Mouse (Mus musculus): ENCODE measurements around the gene Cxcl10.

Cxcl10 gene

DNA sequence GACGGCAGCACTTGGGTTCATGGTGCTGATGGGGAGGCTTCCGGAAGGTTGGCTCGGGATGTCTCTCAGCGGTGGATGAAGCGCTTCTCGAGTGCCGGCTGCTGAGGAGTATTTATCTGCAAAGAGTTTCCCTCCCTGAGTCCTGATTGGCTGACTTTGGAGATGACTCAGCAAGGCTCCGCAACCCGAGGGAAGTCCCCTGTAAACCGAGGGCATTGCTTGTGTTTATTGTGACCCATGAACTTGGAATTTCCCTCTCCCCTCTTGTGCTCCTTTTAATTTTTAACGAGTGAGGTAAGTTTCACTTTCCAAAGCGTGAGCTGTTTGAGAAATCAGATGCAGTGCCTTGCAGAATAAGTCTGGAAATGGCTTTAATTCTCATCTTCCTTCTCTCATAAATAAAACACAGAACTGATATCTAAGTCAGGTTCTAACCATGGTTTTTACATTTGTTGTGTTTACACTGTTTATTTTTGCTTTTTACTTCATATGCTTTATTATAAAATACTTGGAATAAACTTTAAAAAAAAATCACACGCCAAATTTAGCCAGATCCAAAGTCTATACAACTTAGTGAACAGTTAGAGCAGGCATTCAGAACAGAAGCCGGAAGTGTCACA is at the start of gene Cxcl10:
Cxcl10 (minus strand) TSS at position 96 of the 620 bp plus-strand sequence.
- DNase-seq = peak; percentile 39 to 42

DNA sequence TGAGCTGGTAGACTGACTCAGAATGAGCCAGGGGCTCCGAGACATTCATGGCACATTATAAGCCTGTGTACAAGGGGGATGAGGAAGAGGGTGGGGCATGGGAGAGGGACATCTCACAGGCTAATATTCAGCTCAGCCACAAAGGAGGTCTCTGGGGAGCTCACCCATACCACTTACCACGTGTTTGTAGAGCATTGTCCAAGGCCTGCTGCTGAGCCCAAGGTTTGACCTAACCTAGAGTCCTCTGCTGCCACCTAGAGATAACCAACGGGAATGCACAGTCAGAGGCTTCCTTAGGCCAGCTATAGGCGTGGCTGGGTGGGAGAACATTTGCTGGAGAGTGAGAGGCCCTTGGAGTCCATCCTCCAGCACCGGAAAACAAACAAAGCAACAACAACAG is 49.5 kb upstream of the Cxcl10 start:
- DNase-seq = peak; percentile 47 to 81

DNA sequence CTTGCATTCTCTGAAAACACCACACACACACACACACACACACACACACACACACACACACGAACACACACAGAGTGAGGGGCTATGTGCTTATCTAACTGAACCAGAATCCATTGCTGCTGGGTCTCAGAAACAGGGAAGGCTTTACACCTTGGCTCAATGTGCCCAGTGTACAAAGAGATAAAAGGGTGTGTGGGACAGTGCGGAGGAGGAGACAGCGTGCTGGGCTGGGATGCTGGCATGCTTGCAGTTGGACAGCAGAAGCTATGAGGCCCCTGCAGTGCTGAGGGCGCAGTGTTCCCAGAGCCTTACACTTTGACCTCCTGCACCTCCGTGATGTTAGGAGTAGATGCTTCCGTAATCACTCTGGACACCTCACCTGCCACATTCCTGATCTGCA is 47.8 kb upstream of the Cxcl10 start:
- no peak for DNase-seq

DNA sequence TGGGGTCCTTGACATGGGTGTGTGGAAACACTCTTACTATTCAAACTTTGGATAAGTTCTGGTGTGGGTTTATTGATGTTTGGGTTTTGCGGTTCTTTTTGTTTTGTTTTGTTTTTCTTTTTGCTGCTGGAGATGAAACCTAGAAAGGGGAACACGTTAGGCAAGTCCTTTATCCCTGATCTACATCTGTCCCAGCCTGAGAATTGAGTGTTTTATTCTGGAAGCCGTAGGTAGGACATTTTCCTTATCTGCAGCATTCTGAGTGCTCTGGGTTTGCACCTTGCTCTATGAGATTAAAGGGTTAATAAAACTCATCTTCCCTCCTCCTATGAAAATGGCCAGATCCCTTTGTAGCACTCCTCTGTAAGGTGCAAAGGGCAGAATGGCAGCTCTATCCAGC is 47.1 kb upstream of the Cxcl10 start:
- no peak for DNase-seq

DNA sequence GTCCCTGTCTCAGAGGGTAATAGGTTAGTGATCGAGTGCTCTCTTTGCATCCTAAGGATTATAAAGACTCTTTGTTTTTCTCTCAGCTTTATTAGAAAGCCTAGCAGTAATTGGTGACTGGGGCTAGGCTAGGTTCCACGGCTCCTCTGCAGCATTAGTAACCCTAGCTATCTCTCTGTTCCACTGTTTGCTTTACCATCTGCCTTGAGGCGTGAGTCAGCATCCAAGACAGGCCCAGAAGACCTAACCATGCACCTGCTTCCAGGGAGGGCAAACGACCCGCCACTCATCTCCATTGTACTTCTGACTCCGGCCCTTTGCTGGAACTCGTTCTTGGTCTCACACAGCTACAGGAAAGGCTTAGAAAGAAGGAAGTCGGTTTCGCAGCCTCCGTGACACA is 45.2 kb upstream of the Cxcl10 start:
- DNase-seq = no peak

DNA sequence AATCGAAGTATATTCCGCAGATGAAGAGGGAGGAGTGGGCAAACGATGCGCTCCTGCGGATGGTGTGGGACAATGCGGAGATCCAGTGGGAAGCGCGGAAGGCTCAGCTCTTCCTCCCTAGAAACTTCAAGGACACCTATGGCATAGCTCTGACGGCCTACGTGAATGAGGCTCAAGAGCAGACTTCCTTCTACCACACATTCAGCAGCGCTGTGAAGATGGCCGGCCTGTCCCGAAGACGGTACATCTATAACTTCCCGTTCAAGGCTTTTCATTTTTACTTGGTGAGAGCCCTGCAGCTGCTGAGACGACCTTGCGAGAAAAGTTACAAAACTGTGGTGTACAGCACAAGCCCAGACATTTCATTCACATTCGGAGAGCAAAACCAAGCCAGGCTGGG is 43.9 kb upstream of the Cxcl10 start:
- DNase-seq = no peak

DNA sequence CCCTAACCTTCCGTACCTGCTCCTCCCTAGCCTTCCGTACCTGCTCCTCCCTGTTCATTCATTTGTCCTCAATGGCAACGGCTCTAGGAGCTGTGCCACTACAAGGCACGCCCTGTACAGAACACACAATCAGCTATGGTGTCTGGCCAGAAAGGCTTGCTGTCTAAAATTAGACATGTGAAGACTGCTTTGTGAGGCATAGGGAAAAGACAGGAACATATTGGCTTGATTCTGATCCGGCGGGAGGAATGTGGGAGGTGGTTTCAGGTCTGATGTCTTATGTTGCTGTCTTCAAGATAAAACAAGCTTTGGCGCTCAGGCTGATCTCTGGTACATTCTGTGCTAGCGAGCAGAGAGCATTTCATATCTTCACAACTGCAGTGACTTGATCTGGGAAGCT is 41.9 kb upstream of the Cxcl10 start:
- DNase-seq = no peak

DNA sequence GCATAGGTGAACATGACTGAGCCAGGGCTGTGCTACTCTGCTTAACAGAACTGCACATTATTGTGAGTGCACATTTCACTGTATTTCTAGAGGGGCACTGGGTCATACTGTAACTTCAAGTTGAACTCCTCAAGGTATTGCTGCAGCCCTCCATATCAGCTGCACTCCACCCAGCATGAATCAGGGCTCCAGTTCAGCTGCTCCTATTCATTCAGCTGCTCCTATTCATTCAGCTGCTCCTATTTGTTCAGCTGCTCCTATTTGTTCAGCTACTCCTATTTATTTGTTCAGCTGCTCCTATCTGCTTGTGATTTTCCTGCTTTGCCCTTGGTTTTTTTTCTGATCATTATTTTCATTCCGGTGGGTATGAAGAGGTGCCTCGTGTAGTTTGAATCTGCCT is 41.3 kb upstream of the Cxcl10 start:
- DNase-seq = no peak

DNA sequence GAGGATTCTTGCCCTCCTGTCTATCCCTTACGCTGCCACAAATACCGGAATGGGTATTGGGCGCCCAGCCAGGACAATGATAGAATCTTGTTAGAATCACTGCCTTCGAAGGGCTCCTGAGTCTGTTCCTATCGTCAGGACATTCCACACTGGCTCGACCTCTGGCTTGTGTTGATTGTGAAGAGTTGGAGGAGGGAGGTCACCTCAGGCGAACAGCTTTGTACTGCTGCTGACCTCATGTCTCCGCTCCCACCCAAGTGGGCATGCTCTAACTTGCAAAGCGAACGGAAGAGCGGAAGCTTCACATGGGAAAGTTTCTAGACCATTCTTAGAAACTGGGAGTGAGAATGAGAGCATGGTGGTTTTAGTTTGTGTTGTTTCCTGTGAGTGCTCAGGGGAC is 38.7 kb upstream of the Cxcl10 start:
- peak in 1 of 2 experiments; percentile 16 for DNase-seq

DNA sequence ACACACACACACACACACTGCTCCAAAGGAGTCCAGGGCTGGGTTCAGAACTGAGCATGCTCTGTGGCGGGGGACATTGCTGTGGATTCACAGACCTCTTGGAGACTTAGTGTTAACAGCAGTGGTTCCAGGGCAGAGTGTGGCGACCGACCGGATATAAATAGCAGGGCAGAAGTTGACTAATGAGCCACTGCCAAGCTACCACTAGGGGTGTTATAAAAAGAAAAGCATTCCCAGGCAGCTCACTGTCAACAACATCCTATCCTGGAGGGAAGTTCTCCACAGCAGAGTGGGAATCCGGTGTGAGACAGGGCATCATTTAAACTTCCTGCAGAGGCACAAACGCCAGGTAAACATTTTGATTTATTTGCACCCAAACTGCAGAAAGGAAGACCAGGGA is 38.0 kb upstream of the Cxcl10 start:
- DNase-seq = peak; percentile 35 to 43

DNA sequence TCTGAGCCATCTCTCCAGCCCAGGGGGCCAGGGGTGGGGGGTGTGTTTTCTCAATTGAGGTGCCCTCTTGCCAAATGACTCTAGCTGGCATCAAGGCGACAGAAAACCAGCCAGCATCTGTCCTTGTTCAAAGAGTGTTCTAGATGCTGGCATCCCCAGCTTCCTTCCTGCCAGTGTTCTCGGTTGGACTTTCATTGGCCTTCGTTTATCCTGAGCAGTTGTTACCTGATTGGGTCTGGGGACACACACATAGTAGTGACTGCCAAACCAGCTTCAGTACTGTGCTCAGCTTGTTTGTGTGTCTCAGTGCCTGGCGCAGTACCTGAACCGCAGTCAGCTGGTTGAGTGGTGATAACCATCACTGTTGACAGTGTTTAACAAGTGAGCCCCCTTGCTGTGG is 37.4 kb upstream of the Cxcl10 start:
- DNase-seq = no peak

DNA sequence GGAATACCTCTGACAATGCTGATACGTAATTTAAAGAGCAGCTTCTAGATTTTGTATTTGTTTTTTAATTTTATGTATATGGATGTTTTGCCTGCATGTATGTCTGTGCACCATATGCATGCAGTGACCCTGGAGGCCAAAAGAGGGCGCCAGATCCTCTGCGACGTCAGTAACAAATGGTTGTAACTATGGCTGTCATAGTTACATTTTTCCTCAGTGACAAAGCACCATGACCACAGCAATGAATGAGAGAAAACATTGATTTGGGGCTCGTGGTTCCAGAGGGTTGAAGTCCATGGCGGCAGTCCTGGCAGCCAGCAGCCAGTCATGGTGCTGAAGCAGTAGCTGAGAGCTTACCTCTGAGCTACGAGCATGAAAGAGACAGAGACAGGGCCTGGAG is 36.2 kb upstream of the Cxcl10 start:
- DNase-seq = peak in 1 of 2 experiments; percentile 39

DNA sequence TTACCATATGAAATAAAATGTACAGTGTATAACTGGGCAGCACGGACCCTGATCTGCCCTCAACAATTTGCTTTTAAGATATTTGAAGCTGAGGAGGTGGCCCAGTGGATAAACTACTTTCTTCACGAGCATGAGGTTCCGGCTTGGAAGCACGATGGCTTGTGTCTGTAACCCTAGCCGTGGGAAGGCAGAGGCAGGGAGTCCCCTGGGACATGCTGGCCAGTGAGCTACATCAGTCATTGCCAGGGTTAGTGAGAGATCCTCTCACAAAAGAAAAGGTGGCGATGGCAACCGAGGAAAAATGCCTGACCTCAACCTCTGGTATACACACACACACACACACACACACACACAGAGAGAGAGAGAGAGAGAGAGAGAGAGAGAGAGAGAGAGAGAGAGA is 35.1 kb upstream of the Cxcl10 start:
- no peak for DNase-seq

DNA sequence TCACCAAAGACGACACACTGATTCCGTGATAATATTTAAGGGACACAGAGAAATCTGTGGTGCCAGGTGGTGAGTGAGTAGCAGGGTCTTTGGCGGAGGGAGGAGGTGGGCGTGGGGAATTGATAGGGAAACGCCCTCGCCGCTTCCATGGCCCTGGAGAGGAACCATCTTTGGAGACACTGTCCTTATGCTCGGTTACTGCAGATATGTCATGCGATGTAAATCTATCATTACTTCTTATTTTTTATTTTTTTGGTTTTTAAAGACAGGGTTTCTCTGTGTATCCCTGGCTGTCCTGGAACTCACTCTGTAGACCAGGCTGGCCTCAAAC is 33.6 kb upstream of the Cxcl10 start:
- DNase-seq = no peak

DNA sequence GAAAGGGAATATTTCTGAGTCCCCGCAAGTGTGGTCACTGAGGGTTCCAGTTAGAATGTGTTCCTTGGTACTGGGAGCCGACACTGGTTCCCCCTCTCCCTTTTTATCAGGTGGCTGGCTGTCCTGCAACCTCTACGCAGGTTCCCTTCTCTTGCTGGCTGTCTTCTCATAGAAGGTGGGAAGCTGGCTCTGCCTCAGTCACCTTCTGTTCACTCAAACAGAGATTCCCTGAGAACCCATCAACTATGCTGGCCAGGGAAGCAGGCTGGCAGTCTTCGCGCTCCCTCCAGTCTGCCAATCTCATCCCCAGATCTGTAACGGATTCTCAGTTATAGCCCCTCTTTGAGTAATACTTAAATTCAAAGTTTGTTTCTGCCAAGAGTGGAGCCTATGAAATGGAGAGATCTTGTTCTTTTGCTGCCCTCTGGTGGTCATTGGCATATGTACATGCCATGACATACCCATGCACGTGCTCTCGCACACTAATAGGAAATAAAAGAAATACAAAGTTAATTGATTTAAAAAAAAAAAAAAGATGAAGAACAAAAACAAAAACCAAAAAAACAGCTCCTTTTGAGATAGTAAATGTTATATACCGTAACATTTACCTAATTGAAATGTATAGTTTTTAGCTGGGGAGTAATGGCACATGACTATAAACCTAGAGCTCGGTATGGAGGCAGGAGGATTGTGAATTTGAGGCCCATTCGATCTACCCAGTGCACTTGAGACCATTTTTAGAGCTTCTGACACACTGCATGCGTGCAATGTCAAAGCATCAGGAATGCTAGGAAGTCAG is 33.1 kb upstream of the Cxcl10 start:
- peak in 1 of 2 experiments; percentile 79 for DNase-seq

DNA sequence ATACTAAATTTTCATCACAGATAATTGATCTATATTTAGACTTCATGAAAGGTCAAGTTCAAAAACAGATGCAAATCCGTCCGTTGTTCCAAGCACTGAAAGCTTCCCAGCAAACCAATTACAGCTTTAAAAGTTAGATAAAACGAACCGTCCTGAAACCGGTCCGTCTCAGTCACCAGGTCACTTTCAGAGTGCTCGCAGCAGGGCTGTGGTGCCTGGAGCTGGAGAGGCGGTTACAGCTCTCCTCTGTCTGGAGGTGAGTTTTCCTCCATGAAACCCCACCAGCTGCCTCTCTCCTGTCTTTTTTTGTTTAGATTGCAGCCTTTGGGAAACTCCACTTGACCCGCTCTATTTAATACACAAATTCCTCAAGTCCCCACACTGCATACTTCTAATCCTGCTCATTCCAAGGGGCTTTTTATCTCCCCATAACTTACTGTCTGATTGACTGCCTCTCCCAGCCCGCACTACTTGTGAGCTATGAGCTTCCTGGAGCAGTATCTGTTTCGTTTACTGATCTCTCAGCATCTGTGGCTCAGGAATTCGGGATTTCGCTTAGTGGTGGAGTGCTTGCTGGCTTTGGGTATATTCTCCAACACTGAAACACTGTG is 28.2 kb upstream of the Cxcl10 start:
- DNase-seq = no peak

DNA sequence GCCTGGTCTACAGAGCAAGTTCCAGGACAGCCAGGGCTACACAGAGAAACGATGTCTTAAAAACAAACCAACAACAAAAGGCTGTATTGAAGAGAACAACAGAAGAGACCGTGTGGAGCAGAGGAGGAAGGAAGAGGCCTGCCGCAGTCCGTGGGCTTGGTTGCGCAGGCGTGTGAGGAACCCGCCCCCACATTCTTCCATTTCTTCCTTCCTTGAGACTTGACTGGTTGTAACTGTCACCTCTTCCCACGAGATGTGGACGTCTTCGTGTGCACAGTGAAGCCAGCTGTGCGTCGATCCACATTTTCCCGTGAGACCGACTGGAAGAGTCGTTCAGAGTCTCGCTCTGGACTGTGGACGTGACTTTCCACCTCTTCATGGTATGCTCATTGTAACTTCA is 26.7 kb upstream of the Cxcl10 start:
- DNase-seq = peak in 1 of 2 experiments; percentile 49

DNA sequence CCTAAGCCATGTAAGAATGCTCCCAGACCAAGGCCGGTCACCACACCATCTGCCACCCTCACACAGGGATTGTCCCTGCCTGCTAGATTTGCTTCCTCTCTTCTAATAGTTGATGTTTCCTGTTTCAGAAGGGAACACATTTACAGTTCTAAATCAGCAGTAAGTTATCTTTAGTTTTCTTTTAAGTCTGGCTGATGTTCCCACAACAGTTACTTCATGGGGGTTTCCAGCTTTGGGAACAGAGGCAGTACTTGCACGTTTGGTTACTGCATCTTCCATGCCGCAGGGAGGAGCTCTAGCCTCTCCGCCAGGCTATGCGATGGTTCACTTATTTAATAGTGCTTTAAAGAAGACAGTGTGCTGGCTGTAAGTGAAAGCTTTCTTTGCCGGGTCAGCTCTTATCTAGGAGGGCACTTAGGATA is 26.0 kb upstream of the Cxcl10 start:
- peak in 1 of 2 experiments; percentile 36 for DNase-seq

DNA sequence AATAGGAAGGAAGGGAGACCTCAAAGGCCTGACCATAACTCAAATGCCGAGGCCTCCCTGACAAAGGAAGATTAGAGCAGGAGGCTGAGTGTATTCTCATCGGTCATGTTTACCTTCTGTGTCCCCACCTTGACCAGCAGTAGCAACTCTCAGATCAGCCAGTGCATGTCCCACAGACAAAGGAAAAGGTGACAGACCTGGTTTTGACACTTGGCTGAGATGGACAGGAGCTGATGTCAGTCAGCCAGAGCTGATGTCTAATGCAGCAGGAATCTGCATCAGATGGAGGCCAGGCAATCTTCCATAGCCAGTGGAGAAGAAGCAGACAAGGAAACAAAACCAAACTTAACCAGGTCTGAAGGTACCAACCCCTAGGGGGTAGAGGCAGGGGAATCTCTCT is 23.9 kb upstream of the Cxcl10 start:
- no peak for DNase-seq

DNA sequence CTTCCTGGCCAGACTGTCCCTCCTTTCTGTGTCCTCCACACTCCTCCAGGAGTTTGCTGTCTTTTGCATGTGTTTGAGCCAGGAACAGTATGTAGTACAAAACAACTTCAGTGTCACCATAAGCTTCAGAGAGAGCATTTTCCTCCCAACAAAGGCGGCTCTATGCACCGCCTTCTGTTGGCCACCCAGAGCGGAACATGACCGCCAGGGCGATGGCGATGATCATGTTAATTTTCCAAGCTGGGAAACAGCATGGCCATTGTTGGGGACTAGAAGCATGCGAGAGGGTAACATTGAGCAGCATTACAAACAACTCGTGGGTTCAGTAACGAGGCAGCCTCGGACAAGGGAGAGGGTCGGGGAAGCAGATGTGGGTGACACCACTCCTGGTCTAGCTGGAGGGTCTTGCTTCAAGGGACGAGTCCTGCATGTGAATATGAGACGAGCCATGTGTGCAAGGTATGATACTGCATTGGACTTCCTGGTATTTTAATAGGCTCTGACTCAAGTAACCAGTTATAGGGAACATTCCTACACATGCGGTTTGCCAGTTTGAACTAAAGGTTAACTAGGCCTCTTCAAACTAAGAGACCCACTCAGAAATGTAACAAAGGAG is 22.8 kb upstream of the Cxcl10 start:
- DNase-seq = no peak

DNA sequence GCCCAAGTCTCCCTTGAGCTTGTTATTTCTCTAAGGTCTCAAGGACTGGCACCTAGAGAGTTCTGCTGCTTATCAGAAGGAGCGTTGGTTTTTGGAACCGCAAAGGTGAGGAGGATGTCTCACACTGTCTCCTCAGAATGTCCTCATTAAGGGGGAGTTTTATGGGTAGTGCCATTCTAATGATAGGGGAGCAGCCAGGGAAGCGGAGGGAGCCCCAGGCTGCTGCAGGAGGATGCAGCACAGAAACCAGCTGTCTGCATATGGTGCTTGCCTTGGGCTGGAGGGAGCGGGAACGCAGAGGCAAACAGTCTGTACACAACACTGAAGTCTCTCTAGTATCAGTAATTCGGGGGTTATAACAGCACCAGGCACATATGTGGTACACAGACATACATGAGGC is 22.2 kb upstream of the Cxcl10 start:
- DNase-seq = no peak

DNA sequence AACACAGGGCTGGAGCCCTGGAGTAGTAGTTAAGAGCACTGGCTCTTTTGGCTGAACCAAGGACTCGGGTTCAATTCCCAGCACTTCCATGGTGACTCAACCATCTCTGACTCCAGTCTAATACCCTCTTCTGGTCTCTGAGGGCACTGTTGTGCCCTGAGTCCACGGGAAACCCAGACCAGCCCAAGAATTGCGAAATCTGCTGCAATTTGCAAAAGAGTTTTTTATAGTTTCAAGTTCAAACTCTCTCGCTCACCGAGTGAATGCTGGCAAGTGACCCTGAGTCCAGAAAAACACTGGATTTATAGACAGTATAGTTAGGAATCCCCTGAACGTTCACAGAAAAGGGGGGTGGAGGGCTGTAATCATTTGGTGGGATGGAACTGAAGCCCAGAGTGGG is 21.7 kb upstream of the Cxcl10 start:
- no peak for DNase-seq

DNA sequence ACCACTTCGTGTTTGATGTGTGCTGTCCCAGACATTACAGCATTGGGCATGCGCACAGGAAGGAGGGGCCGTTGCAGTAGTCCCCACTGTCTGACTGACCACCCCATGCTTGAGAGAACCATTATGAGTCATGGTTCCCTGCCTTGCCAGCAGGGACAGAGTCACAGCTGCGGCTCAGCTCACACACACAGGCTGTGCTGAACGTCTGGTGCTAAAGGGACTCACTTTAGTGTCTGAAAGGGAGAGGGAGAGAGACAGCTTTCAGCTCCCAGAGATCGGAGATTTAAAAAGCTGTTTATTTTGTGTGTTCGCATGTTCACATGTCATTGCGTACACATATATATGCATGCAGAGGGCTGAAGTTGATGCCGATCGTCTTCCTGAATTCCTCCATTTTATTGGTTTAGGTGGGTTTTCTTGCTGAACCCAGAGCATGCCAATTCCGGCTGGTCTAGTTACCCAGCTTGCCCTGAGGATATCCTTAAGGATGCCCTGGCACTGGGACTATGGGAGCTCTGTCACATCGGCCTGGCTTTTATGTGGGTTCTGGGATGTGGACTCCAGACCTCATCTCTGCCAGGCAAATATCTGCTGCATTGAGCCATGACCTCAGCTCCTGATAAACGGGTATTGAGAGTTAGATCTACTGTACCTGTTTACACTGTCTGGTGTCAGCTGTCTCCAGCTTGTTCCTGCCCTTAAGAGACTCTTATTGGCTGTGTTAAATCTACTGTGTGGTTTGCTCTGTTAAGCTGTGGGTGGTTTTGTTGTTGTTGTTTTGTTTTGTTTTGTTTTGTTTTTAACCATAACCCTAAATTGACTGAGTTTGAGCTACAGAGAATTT is 20.7 kb upstream of the Cxcl10 start:
- peak; percentile 48 to 72 for DNase-seq

Data from lung, postnatal 4 days (tissue).